Mouse (Mus musculus): Measurements from ENCODE around the gene H2-DMa. TPM values are rescaled to one million over a fixed set of nuclear protein-coding genes. Genes with fewer than 3 reads are reported as not detected.
A peak's percentile ranks its signal among the peaks of the same experiment; 100 is the strongest.

Gene H2-DMa
- total RNA-seq, 2 experiments from 2014 or later, result 26.6 to 27.7 TPM

GRCm38 (mm10) chr17:34179019-34179418 lies 59.7 kb downstream of the H2-DMa start:
- intact Hi-C loops (cut with DNase I), result loop anchor here (5.0 kb wide), 1 partner anchor 173 kb away; the partner anchor contains the start of gene Btnl2
- DNase-seq (ENCODE audit: extremely low spot score in 1 of 2, low spot score in 2 of 2), result no peak

GRCm38 (mm10) chr17:34179913-34180859 lies 60.8 kb downstream of the H2-DMa start:
- intact Hi-C loops (cut with DNase I), result loop anchor here (5.0 kb wide), 1 partner anchor 172 kb away; the partner anchor contains the start of gene Btnl2
- DNase-seq (ENCODE audit: extremely low spot score in 1 of 2, low spot score in 2 of 2), result no peak

- DNase-seq (ENCODE audit: extremely low spot score in 1 of 2, low spot score in 2 of 2), result no peak
- intact Hi-C loops (cut with DNase I), result no loop called here
Observed at GRCm38 (mm10) chr17:34183564-34184219, 64.4 kb downstream of the H2-DMa start.

GRCm38 (mm10) chr17:34185526-34185925 lies 66.2 kb downstream of the H2-DMa start:
- no peak for DNase-seq (ENCODE audit: extremely low spot score in 1 of 2, low spot score in 2 of 2)
- intact Hi-C loops (cut with DNase I), result no loop called here

- intact Hi-C loops (cut with DNase I), result no loop called here
- DNase-seq (ENCODE audit: extremely low spot score in 1 of 2, low spot score in 2 of 2), result no peak
Observed at GRCm38 (mm10) chr17:34186885-34187260, 67.5 kb downstream of the H2-DMa start.

GRCm38 (mm10) chr17:34187261-34187916 lies 68.0 kb downstream of the H2-DMa start, which contains the start of the genes Tap1 and Psmb9:
TSS of gene Tap1 (plus strand) at chr17:34187553.
TSS of gene Psmb9 (minus strand) at chr17:34187764.
- intact Hi-C loops (cut with DNase I), result no loop called here
- DNase-seq (ENCODE audit: extremely low spot score in 1 of 2, low spot score in 2 of 2), result peak; percentile 91 to 97

- intact Hi-C loops (cut with DNase I), result no loop called here
- DNase-seq (ENCODE audit: extremely low spot score in 1 of 2, low spot score in 2 of 2), result no peak
Observed at GRCm38 (mm10) chr17:34188010-34188409, 68.7 kb downstream of the H2-DMa start.

Other genes with a start within 250 kb of the H2-DMa start
- gene Gm7029, start 245.7 kb upstream of the H2-DMa start, total RNA-seq (2021), result not detected
- 1 to 10 TPM; 3.9 to 7.1 TPM for gene Kifc1, start 228.9 kb upstream of the H2-DMa start, total RNA-seq (2021)
- 1 to 10 TPM; 1.2 TPM for gene Platr17, start 214.4 kb upstream of the H2-DMa start, total RNA-seq (2021)
- gene Daxx, start 210.1 kb upstream of the H2-DMa start, total RNA-seq (2021), result 10 to 100 TPM; 26.5 to 28.1 TPM
- gene Tapbp, start 203.6 kb upstream of the H2-DMa start, total RNA-seq (2021), result 10 to 100 TPM; 33.0 to 34.7 TPM
- gene Zbtb22, start 203.6 kb upstream of the H2-DMa start, total RNA-seq (2021), result 10 to 100 TPM; 35.0 to 35.8 TPM
- 10 to 100 TPM; 67.1 to 68.4 TPM for gene Rgl2, start 190.0 kb upstream of the H2-DMa start, total RNA-seq (2021)
- 10 to 100 TPM; 89.2 to 96.1 TPM for gene Pfdn6, start 179.2 kb upstream of the H2-DMa start, total RNA-seq (2021)
- 10 to 100 TPM; 20.5 to 20.9 TPM for gene Wdr46, start 178.9 kb upstream of the H2-DMa start, total RNA-seq (2021)
- gene B3galt4, start 168.1 kb upstream of the H2-DMa start, total RNA-seq (2021), result 1 to 10 TPM; 5.2 to 9.8 TPM
- 10 to 100 TPM; 71.3 to 77.5 TPM for gene Vps52, start 163.7 kb upstream of the H2-DMa start, total RNA-seq (2021)
- gene Rps18, start 163.5 kb upstream of the H2-DMa start, total RNA-seq (2021), result 100 to 1,000 TPM; 440 to 443 TPM
- gene H2-K1, start 119.2 kb upstream of the H2-DMa start, total RNA-seq (2021), result 10 to 100 TPM; 10.6 to 11.8 TPM
- 10 to 100 TPM; 23.2 to 24.9 TPM for gene Ring1, start 94.9 kb upstream of the H2-DMa start, total RNA-seq (2021)
- gene H2-Ke6, start 91.5 kb upstream of the H2-DMa start, total RNA-seq (2021), result 10 to 100 TPM; 29.7 to 32.0 TPM
- 100 to 1,000 TPM in 1 of 2 experiments, 10 to 100 TPM in 1; 90.7 to 101 TPM for gene Slc39a7, start 87.9 kb upstream of the H2-DMa start, total RNA-seq (2021)
- 10 to 100 TPM; 74.8 to 78.7 TPM for gene Rxrb, start 87.7 kb upstream of the H2-DMa start, total RNA-seq (2021)
- 10 to 100 TPM; 12.2 to 14.3 TPM for gene Col11a2, start 80.1 kb upstream of the H2-DMa start, total RNA-seq (2021)
- under 1 TPM in 1 of 2 experiments, not detected in 1; 0.55 TPM for gene H2-Oa, start 27.2 kb upstream of the H2-DMa start, total RNA-seq (2021)
- gene Brd2, start 3.1 kb downstream of the H2-DMa start, total RNA-seq (2021), result 100 to 1,000 TPM; 266 to 271 TPM
- gene H2-DMb2, start 23.8 kb downstream of the H2-DMa start, total RNA-seq (2021), result 1 to 10 TPM in 1 of 2 experiments, under 1 TPM in 1; 0.99 to 1.4 TPM
- gene H2-DMb1, start 33.5 kb downstream of the H2-DMa start, total RNA-seq (2021), result 1 to 10 TPM; 1.2 to 1.8 TPM
- 1 to 10 TPM; 2.7 to 3.3 TPM for gene Tap1, start 68.0 kb downstream of the H2-DMa start, total RNA-seq (2021)
- 1 to 10 TPM in 1 of 2 experiments, under 1 TPM in 1; 0.66 to 2.2 TPM for gene Psmb9, start 68.2 kb downstream of the H2-DMa start, total RNA-seq (2021)
- 1 to 10 TPM; 1.7 TPM for gene Psmb8, start 78.2 kb downstream of the H2-DMa start, total RNA-seq (2021)
- gene Tap2, start 84.0 kb downstream of the H2-DMa start, total RNA-seq (2021), result 1 to 10 TPM; 2.6 to 3.0 TPM
- under 1 TPM in 1 of 2 experiments, not detected in 1; 0.39 TPM for gene H2-Ob, start 119.4 kb downstream of the H2-DMa start, total RNA-seq (2021)
- 1 to 10 TPM; 1.3 to 1.4 TPM for gene H2-Ab1, start 138.1 kb downstream of the H2-DMa start, total RNA-seq (2021)
- gene H2-Aa, start 168.3 kb downstream of the H2-DMa start, total RNA-seq (2021), result under 1 TPM; 0.71 TPM
- 1 to 10 TPM; 1.0 to 1.4 TPM for gene H2-Eb1, start 186.3 kb downstream of the H2-DMa start, total RNA-seq (2021)
- not detected for gene H2-Eb2, start 206.1 kb downstream of the H2-DMa start, total RNA-seq (2021)
- gene Btnl2, start 235.3 kb downstream of the H2-DMa start, total RNA-seq (2021), result under 1 TPM; 0.43 to 0.87 TPM